Mouse (Mus musculus): ENCODE data around the gene Ap4s1. TPM values are rescaled to one million over a fixed set of nuclear protein-coding genes. Genes with fewer than 3 reads are reported as not detected.
A peak's percentile ranks its signal among the peaks of the same experiment; 100 is the strongest.
"Not testable (repeated sequence)": the region's sequence is repeated elsewhere in the genome, so short reads cannot be mapped to it uniquely, and the experiment has no call there.

Ap4s1 gene
- polyA plus RNA-seq (2012; rRNA removed) = 32.5 and 39.1 TPM in 2 replicates

DNA sequence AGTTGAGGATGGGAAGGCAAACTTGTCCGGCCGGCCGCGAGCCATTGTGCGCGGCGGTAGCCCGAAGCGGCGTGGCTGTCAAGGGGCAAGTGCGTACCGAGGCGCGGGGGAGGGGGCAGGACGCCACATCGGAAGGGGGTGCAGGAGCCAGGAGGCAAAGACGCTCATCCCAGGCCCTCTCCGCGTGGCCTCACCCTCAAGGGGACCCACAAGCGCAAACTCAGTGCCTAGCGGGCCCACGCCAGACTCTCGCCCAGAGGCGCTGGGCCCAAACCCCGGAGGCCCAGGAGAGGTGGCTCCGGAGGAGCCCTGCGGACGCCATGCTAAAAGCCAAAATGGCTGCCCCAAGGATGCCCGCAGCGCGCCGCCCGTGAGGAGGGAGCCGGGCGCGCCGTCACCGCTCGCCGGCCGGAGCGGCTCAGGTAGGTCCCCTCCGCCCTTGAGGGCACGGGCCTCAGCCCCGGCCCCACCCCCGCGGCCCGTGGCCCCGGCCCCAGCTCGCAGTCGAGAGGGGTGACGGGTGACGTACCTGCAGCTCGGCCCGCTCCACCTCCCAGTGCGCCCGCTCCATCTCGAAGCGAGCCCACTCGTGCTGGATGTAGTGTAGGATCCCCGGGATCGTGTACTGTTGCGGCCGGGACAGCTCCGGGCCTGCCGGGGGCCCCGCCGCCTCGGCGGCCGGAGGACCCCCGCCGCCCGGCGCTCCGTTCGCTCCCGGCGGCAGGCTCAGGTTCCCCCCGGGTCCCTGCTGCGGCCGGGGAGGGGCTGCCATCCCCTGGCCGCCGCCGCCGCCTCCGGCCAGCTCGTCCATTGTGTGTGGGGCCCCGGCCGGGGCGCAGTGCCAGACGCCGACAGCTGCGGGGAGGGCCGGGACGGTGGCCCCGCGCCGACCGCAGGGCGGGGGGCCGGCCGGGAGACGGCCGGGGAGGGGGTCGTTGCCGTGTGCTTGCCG, at the start of gene Ap4s1:
Gene Ap4s1, plus strand, starts transcription at position 141 of the 952 bp plus-strand sequence.
- peak; percentile 78 for DNase-seq (ENCODE audit: low spot score)

DNA sequence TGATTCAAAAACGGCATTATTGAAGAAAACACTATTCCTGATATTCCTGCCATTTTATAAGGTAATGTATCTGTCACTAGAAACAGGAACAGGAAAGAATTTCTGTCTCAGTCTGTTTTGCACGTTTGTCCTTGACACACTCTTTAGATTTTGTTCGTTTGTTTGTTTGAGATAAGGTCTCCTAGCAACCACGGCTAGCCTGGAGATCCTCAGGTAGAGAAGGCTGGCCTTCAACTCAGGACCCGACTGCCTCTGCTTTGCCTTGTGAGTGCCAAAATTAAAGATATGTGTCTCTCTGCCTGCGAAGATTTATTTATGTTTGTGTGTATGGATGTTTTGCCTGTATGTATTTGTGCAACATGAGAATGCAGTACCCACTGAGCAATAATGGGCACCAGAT, 49.0 kb upstream of the Ap4s1 start:
- no peak for DNase-seq (ENCODE audit: low spot score)

GRCm38 (mm10) chr12:51649401-51649800, 41.4 kb upstream of the Ap4s1 start:
- DNase-seq (ENCODE audit: low spot score) = not testable (repeated sequence)

GRCm38 (mm10) chr12:51655944-51656465, 34.8 kb upstream of the Ap4s1 start:
- DNase-seq (ENCODE audit: low spot score) = no peak

- no peak for DNase-seq (ENCODE audit: low spot score)
These were observed 27.8 kb upstream of the Ap4s1 start for GRCm38 (mm10) chr12:51663011-51663410.

GRCm38 (mm10) chr12:51663908-51664307, 26.9 kb upstream of the Ap4s1 start:
- no peak for DNase-seq (ENCODE audit: low spot score)

- no peak for DNase-seq (ENCODE audit: low spot score)
These were observed 24.0 kb upstream of the Ap4s1 start for GRCm38 (mm10) chr12:51666708-51667430.

DNA sequence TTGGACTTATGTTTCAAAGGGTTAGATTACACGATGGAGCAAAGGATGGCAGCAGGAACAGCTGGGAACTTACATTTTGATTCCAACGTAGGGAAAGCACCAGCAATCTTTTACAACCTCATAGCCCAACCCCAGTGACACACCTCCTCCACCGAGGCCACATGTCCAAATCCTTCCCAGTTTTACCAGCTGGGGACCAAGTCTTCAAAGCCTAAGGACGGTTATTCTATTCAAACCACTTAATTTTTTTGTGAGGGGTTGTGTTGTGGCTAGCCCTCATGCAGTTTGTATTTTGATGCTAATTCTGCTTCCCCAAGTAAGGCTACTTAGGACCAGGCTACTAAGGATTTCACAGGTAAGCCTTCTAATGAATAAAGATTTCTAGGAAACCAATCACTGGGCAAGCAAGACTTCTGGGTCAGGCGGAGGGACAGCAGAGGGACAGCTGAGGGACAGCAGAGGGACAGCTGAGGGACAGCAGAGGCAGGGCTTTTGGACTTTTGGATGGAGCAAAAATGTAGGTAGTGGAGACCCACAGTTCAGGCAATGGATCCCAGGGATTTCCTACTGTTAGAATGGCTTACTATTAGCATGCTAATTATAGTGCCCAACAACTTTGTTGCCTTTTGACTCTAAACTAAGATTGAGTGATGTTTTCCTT, 19.5 kb upstream of the Ap4s1 start:
- DNase-seq (ENCODE audit: low spot score) = no peak

GRCm38 (mm10) chr12:51673270-51673669, 17.6 kb upstream of the Ap4s1 start:
- DNase-seq (ENCODE audit: low spot score) = no peak

GRCm38 (mm10) chr12:51676442-51676841, 14.4 kb upstream of the Ap4s1 start:
- DNase-seq (ENCODE audit: low spot score) = no peak

GRCm38 (mm10) chr12:51678844-51679243, 12.0 kb upstream of the Ap4s1 start:
- DNase-seq (ENCODE audit: low spot score) = no peak

DNA sequence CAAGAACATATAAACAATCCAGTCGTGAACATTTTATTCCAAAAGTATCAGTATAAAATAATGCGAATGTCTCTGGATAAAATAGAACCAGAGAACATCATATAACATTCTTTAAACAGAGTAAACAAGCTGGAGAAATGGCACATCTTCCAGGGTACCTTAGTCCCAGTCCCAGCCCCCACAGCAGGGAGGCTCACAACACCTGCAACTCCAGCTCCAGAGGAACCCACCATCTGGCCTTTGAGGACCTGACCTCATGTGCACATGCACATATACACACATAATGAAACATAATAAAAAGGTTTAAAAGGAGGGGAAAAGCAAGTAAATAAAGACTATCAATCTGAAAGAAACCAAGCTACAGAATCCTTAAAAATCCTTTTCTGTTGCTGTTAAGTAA, 2.3 kb upstream of the Ap4s1 start:
- DNase-seq (ENCODE audit: low spot score) = no peak

GRCm38 (mm10) chr12:51691845-51692632, 1.2 kb downstream of the Ap4s1 start, which contains the start of gene Strn3:
Strn3 (minus strand) TSS chr12:51691897.
- peak; percentile 94 for DNase-seq (ENCODE audit: low spot score)

- not testable (repeated sequence) for DNase-seq (ENCODE audit: low spot score)
These were observed 2.0 kb downstream of the Ap4s1 start for GRCm38 (mm10) chr12:51692870-51693269.

- no peak for DNase-seq (ENCODE audit: low spot score)
These were observed 2.6 kb downstream of the Ap4s1 start for GRCm38 (mm10) chr12:51693419-51693818.

DNA sequence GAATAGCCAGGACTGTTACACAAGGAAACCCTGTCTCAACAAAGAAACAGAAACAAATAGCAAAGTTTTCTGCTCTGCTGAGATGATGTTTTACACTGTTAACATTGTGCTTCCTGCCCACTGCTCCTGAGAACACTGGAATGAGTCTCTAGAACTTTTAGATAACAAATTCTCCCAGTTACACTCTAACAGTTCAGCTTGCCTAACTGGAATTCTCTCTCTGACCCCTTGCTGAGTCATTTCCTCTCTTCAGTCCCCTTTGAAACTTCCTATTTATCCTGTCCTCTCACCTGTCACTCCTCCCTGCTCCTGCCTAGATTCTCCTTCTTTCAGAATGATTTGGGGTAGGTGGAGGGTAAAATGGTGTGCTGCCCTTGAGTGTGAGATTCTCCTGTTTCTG, 3.3 kb downstream of the Ap4s1 start:
- no peak for DNase-seq (ENCODE audit: low spot score)

- no peak for DNase-seq (ENCODE audit: low spot score)
These were observed 4.1 kb downstream of the Ap4s1 start for GRCm38 (mm10) chr12:51694966-51695365.

- no peak for DNase-seq (ENCODE audit: low spot score)
These were observed 5.3 kb downstream of the Ap4s1 start for GRCm38 (mm10) chr12:51696157-51696556.

DNA sequence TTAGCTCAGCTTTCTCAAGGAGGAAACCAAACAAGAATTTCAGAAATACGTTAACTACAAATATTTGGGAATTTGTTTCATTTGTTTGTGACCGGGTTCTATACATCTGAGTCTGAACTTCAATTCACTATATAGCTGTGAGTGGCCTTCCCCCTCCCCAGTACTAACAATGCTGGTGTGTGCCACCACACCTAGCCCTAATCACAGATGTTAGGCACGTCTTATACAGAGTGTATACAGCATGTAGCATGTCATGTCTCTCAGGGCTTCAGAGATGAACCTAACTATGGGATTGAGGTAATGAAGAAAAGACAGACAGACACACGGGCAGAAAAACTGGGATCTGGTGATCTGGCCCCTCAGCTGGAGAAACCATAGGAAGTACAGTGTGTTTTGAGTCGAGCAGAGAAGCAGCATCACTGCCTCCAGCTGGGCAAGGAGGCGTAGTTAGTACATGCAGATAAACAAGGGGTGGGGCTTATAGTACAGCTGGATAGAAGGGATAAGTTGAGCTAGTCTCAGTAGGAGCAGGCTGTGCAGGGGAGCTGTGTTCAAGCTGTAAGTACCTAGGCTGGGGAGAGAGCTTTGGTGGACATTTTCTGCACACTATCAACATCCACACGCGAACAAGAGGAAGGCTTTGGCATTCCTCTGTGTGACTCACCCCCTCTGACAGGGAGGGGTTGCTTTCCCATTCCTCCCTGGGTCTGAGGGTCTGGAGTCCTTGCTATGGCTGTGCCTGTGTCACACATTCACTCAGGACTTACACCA, 9.0 kb downstream of the Ap4s1 start:
- DNase-seq (ENCODE audit: low spot score) = no peak

GRCm38 (mm10) chr12:51701723-51702122, 10.9 kb downstream of the Ap4s1 start:
- no peak for DNase-seq (ENCODE audit: low spot score)

All from urinary bladder, adult 2 months (tissue).